Mouse (Mus musculus): ENCODE measurements around the gene Fam120c. TPM values are rescaled to one million over a fixed set of nuclear protein-coding genes. Genes with fewer than 3 reads are reported as not detected.
"Not testable (repeated sequence)": the region's sequence is repeated elsewhere in the genome, so short reads cannot be mapped to it uniquely, and the experiment has no call there.

Fam120c gene
- polyA plus RNA-seq, 1 experiment from 2014 or later, result 3.3 TPM

GRCm38 (mm10) chrX:151418801-151419200 is 74.8 kb downstream of the Fam120c start:
- H3K4me2 ChIP-seq (ENCODE audit: low read depth, low read length), result no peak overlapping the region
- H3K36me3 ChIP-seq (ENCODE audit: control insufficient read depth, insufficient read depth, low read length), result no peaks in the 10 kb centered on the region
- no peaks in the 10 kb centered on the region for H3K9me3 ChIP-seq (ENCODE audit: control insufficient read depth, low read length)
- no peak for ATAC-seq (ENCODE audit: low read depth)
- H3K27me3 ChIP-seq (ENCODE audit: control insufficient read depth, insufficient read depth, low read depth, low read length), result no peaks in the 10 kb centered on the region
- H3K4me1 ChIP-seq (replicated peaks; ENCODE audit: control insufficient read depth, insufficient read depth, low read length), result no peaks in the 10 kb centered on the region
- no peak overlapping the region for H3K27ac ChIP-seq (ENCODE audit: low read length)
- 88% methylated on average over 10 of the region's 10 CpGs for WGBS
- H3K9ac ChIP-seq (ENCODE audit: low read length), result no peak overlapping the region
- H3K4me3 ChIP-seq (ENCODE audit: low read length), result no peak overlapping the region

GRCm38 (mm10) chrX:151420791-151421190 is 76.8 kb downstream of the Fam120c start:
- WGBS, result 79% methylated on average over 1 of the region's 1 CpGs
- ATAC-seq (ENCODE audit: low read depth), result no peak
- H3K9me3 ChIP-seq (ENCODE audit: control insufficient read depth, low read length), result no peaks in the 10 kb centered on the region
- no peaks in the 10 kb centered on the region for H3K27me3 ChIP-seq (ENCODE audit: control insufficient read depth, insufficient read depth, low read depth, low read length)
- H3K4me1 ChIP-seq (replicated peaks; ENCODE audit: control insufficient read depth, insufficient read depth, low read length), result no peaks in the 10 kb centered on the region
- no peak overlapping the region for H3K4me2 ChIP-seq (ENCODE audit: low read depth, low read length)
- H3K9ac ChIP-seq (ENCODE audit: low read length), result no peak overlapping the region
- H3K36me3 ChIP-seq (ENCODE audit: control insufficient read depth, insufficient read depth, low read length), result no peaks in the 10 kb centered on the region
- no peak overlapping the region for H3K4me3 ChIP-seq (ENCODE audit: low read length)
- H3K27ac ChIP-seq (ENCODE audit: low read length), result no peak overlapping the region

- Histone ChIP-seq H3K4me1 (replicated peaks; ENCODE audit: control insufficient read depth, insufficient read depth, low read length) (no peaks in the 10 kb centered on the region), H3K27me3 (ENCODE audit: control insufficient read depth, insufficient read depth, low read depth, low read length) (no peaks in the 10 kb centered on the region), H3K27ac (ENCODE audit: low read length) (no peak overlapping the region), H3K4me2 (ENCODE audit: low read depth, low read length) (no peak overlapping the region), H3K9me3 (ENCODE audit: control insufficient read depth, low read length) (no peaks in the 10 kb centered on the region), H3K36me3 (ENCODE audit: control insufficient read depth, insufficient read depth, low read length) (no peaks in the 10 kb centered on the region), H3K4me3 (ENCODE audit: low read length) (no peak overlapping the region), H3K9ac (ENCODE audit: low read length) (no peak overlapping the region)
- no peak for ATAC-seq (ENCODE audit: low read depth)
Observed at GRCm38 (mm10) chrX:151443637-151444036, 99.7 kb downstream of the Fam120c start.

- no peaks in the 10 kb centered on the region for H3K36me3 ChIP-seq (ENCODE audit: control insufficient read depth, insufficient read depth, low read length)
- H3K9me3 ChIP-seq (ENCODE audit: control insufficient read depth, low read length), result no peaks in the 10 kb centered on the region
- H3K27ac ChIP-seq (ENCODE audit: low read length), result no peak overlapping the region
- no peaks in the 10 kb centered on the region for H3K27me3 ChIP-seq (ENCODE audit: control insufficient read depth, insufficient read depth, low read depth, low read length)
- no peak overlapping the region for H3K4me3 ChIP-seq (ENCODE audit: low read length)
- H3K4me2 ChIP-seq (ENCODE audit: low read depth, low read length), result no peak overlapping the region
- no peak for ATAC-seq (ENCODE audit: low read depth)
- no peak overlapping the region for H3K9ac ChIP-seq (ENCODE audit: low read length)
- no peaks in the 10 kb centered on the region for H3K4me1 ChIP-seq (replicated peaks; ENCODE audit: control insufficient read depth, insufficient read depth, low read length)
- 76% methylated on average over 1 of the region's 1 CpGs for WGBS
Observed at GRCm38 (mm10) chrX:151444189-151444588, 100.2 kb downstream of the Fam120c start.

- Histone ChIP-seq H3K27ac (ENCODE audit: low read length) (no peak overlapping the region), H3K4me2 (ENCODE audit: low read depth, low read length) (no peak overlapping the region), H3K27me3 (ENCODE audit: control insufficient read depth, insufficient read depth, low read depth, low read length) (no peaks in the 10 kb centered on the region), H3K4me3 (ENCODE audit: low read length) (no peak overlapping the region), H3K4me1 (replicated peaks; ENCODE audit: control insufficient read depth, insufficient read depth, low read length) (no peaks in the 10 kb centered on the region), H3K9ac (ENCODE audit: low read length) (no peak overlapping the region), H3K36me3 (ENCODE audit: control insufficient read depth, insufficient read depth, low read length) (no peaks in the 10 kb centered on the region), H3K9me3 (ENCODE audit: control insufficient read depth, low read length) (no peaks in the 10 kb centered on the region)
- ATAC-seq (ENCODE audit: low read depth), result no peak
- WGBS, result 81% methylated on average over 3 of the region's 3 CpGs
Observed at GRCm38 (mm10) chrX:151488128-151488527, 144.2 kb downstream of the Fam120c start.

GRCm38 (mm10) chrX:151493269-151493668 is 149.3 kb downstream of the Fam120c start:
- not testable (repeated sequence) for H3K36me3 ChIP-seq (ENCODE audit: control insufficient read depth, insufficient read depth, low read length); H3K4me1 ChIP-seq (replicated peaks; ENCODE audit: control insufficient read depth, insufficient read depth, low read length); H3K4me3 ChIP-seq (ENCODE audit: low read length); H3K9me3 ChIP-seq (ENCODE audit: control insufficient read depth, low read length); H3K4me2 ChIP-seq (ENCODE audit: low read depth, low read length); H3K27me3 ChIP-seq (ENCODE audit: control insufficient read depth, insufficient read depth, low read depth, low read length); ATAC-seq (ENCODE audit: low read depth); H3K27ac ChIP-seq (ENCODE audit: low read length); H3K9ac ChIP-seq (ENCODE audit: low read length)
- WGBS, result 90% methylated on average over 4 of the region's 4 CpGs

GRCm38 (mm10) chrX:151496596-151496995 is 152.6 kb downstream of the Fam120c start:
- Histone ChIP-seq H3K27ac (ENCODE audit: low read length) (no peak overlapping the region), H3K4me3 (ENCODE audit: low read length) (no peak overlapping the region), H3K9ac (ENCODE audit: low read length) (no peak overlapping the region), H3K27me3 (ENCODE audit: control insufficient read depth, insufficient read depth, low read depth, low read length) (no peaks in the 10 kb centered on the region), H3K4me2 (ENCODE audit: low read depth, low read length) (no peak overlapping the region), H3K4me1 (replicated peaks; ENCODE audit: control insufficient read depth, insufficient read depth, low read length) (no peaks in the 10 kb centered on the region), H3K36me3 (ENCODE audit: control insufficient read depth, insufficient read depth, low read length) (no peaks in the 10 kb centered on the region), H3K9me3 (ENCODE audit: control insufficient read depth, low read length) (no peaks in the 10 kb centered on the region)
- no peak for ATAC-seq (ENCODE audit: low read depth)
- 76% methylated on average over 1 of the region's 1 CpGs for WGBS

GRCm38 (mm10) chrX:151508536-151508935 is 164.6 kb downstream of the Fam120c start:
- Histone ChIP-seq H3K9ac (ENCODE audit: low read length) (no peak overlapping the region), H3K36me3 (ENCODE audit: control insufficient read depth, insufficient read depth, low read length) (no peaks in the 10 kb centered on the region), H3K27ac (ENCODE audit: low read length) (no peak overlapping the region), H3K27me3 (ENCODE audit: control insufficient read depth, insufficient read depth, low read depth, low read length) (no peaks in the 10 kb centered on the region; the same call in 1 of the 2 replicates), H3K4me1 (replicated peaks; ENCODE audit: control insufficient read depth, insufficient read depth, low read length) (no peaks in the 10 kb centered on the region), H3K4me2 (ENCODE audit: low read depth, low read length) (no peak overlapping the region), H3K9me3 (ENCODE audit: control insufficient read depth, low read length) (no peaks in the 10 kb centered on the region), H3K4me3 (ENCODE audit: low read length) (no peak overlapping the region)
- no peak for ATAC-seq (ENCODE audit: low read depth)

GRCm38 (mm10) chrX:151509906-151510305 is 165.9 kb downstream of the Fam120c start:
- no peak for ATAC-seq (ENCODE audit: low read depth)
- WGBS, result 84% methylated on average over 1 of the region's 1 CpGs
- H3K27ac ChIP-seq (ENCODE audit: low read length), result no peak overlapping the region
- no peak overlapping the region for H3K9ac ChIP-seq (ENCODE audit: low read length)
- no peaks in the 10 kb centered on the region for H3K9me3 ChIP-seq (ENCODE audit: control insufficient read depth, low read length)
- H3K36me3 ChIP-seq (ENCODE audit: control insufficient read depth, insufficient read depth, low read length), result no peaks in the 10 kb centered on the region
- H3K4me2 ChIP-seq (ENCODE audit: low read depth, low read length), result no peak overlapping the region
- no peak overlapping the region for H3K4me3 ChIP-seq (ENCODE audit: low read length)
- no peaks in the 10 kb centered on the region; the same call in 1 of the 2 replicates for H3K27me3 ChIP-seq (ENCODE audit: control insufficient read depth, insufficient read depth, low read depth, low read length)
- H3K4me1 ChIP-seq (replicated peaks; ENCODE audit: control insufficient read depth, insufficient read depth, low read length), result no peaks in the 10 kb centered on the region

- Histone ChIP-seq H3K4me3 (ENCODE audit: low read length) (no peak overlapping the region), H3K36me3 (ENCODE audit: control insufficient read depth, insufficient read depth, low read length) (no peaks in the 10 kb centered on the region), H3K9ac (ENCODE audit: low read length) (no peak overlapping the region), H3K27ac (ENCODE audit: low read length) (no peak overlapping the region), H3K4me2 (ENCODE audit: low read depth, low read length) (no peak overlapping the region), H3K27me3 (ENCODE audit: control insufficient read depth, insufficient read depth, low read depth, low read length) (no peaks in the 10 kb centered on the region; the same call in 1 of the 2 replicates), H3K9me3 (ENCODE audit: control insufficient read depth, low read length) (no peaks in the 10 kb centered on the region), H3K4me1 (replicated peaks; ENCODE audit: control insufficient read depth, insufficient read depth, low read length) (no peaks in the 10 kb centered on the region)
- 71% methylated on average over 3 of the region's 3 CpGs for WGBS
- no peak for ATAC-seq (ENCODE audit: low read depth)
Observed at GRCm38 (mm10) chrX:151513066-151513465, 169.1 kb downstream of the Fam120c start.
